Mouse (Mus musculus) embryonic fibroblast, embryonic 13.5 days (primary cell): ENCODE measurements around the gene Nubp2.

Source experiments
- CTCF ChIP-seq: IDR thresholded peaks from 2 replicates; pipeline ENCODE4 v1.5.1; 2011; ENCODE audit warnings: mild to moderate bottlenecking, control low read depth, low read length, moderate library complexity, borderline replicate concordance; ENCODE audit not compliant: insufficient read depth
- POLR2A ChIP-seq: IDR thresholded peaks from 2 replicates; pipeline ENCODE4 v1.6.1; 2011; ENCODE audit warnings: low read depth, mild to moderate bottlenecking, control low read depth, low read length, moderate library complexity

DNA sequence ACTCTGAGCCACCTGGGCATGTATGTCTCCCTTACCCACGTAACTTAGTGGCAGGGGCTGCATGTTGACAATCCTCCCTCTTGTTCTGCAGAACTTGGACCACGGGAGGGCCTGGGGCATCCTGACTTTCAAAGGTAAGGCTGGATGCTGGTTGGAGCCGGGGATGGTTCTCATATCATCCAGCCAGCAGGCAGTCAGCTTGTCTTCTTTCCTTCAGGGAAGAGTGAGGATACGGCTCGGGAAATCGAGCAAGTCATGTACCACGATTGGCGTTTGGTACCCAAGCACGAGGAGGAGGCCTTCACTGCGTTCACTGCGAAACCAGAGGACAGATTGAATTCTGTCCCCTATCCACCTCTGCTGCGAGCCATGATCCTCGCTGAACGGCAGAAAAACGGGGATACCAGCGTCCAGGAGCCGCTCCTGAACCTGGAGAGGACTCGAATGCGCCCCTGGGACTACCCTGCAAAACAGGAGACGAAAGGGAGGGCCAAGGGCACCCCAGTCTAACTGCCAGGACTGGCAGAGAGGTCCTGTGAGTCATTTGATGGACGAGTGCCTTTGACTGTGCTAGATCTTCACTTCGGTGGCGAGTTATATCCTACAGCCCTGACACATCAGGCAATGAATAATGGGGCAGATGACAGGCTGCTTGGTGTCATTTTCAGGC lies 9.6 kb upstream of the Nubp2 start:
- TF ChIP-seq POLR2A (no peak), CTCF (no peak)
